Mouse (Mus musculus): ENCODE measurements around the gene Fbxo48. TPM values are rescaled to one million over a fixed set of nuclear protein-coding genes. Genes with fewer than 3 reads are reported as not detected.

The Fbxo48 gene
- total RNA-seq, 2 experiments from 2014 or later = 0.31 TPM; not detected in 1

DNA sequence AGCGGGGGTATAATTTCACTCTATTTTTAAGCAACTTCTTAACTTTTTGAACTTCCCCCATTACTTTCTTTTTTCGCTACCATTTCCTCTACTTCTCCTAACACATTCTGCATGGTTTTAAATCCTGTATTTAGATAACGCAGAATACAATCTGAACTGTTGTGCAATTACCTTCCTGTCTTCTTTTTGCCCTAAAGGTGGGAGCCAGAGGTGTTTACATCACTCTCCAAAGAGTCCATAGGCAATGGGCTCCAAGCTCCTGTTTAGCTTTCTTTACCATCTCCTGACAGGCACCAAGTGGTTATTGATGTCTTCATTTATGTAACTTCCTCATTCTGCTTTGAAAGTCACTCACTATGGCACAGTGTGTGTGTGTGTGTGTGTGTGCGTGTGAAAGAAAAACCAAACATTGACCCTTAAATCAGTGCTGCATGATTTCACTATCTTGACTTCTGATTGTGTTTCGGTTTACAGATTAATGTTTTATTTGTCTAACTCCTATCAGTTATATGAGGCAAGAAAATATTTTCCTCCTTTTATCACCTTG is 27.1 kb downstream of the Fbxo48 start:
- no peak for DNase-seq
- Histone ChIP-seq H3K27ac (no peak overlapping the region), H3K4me3 (no peak overlapping the region)
- TF ChIP-seq CTCF (IDR thresholded peaks at IDR 0.05) = no peak
- intact Hi-C loops (cut with DNase I) = no loop called here

DNA sequence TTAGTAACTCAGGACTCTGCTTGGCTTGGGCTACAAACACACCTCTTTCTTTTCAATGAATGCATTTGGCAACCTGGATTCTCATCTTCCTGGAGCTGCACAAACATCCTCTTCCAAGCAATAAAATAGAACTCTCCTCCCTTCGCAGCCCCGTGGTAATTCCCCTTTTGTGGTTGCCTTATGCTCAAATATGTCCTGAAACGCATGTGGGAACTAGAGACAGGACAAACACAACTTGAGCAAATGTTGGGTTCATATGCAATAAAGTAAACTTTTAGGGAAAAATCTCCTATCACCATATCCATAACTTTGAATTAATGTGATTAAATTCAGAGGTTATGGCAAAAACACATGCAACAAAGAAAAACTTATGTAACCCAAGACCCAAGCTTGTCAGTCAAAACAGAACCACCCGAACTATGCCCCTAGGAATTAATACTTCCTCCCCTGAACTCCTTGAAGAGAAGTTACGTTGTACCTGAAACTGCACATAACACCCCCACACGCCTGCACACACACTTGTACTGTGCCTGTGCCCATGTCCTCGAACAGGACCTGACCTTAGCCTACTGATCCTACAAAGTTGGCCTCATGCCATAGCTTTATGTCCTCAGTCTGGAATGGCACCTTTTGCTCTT is 35.5 kb downstream of the Fbxo48 start:
- no peak for DNase-seq
- intact Hi-C loops (cut with DNase I) = no loop called here
- H3K4me3 ChIP-seq = no peak overlapping the region
- H3K27ac ChIP-seq = no peak overlapping the region
- TF ChIP-seq CTCF (IDR thresholded peaks at IDR 0.05) = no peak

- no peak overlapping the region for H3K27ac ChIP-seq
- no peak overlapping the region for H3K4me3 ChIP-seq
- no peak for DNase-seq
- no peak for TF ChIP-seq CTCF (IDR thresholded peaks at IDR 0.05)
- intact Hi-C loops (cut with DNase I) = no loop called here
Observed at GRCm38 (mm10) chr11:16987745-16988328, 36.7 kb downstream of the Fbxo48 start.

GRCm38 (mm10) chr11:16989885-16990284 is 38.7 kb downstream of the Fbxo48 start:
- intact Hi-C loops (cut with DNase I) = no loop called here
- Histone ChIP-seq H3K4me3 (no peak overlapping the region), H3K27ac (no peak overlapping the region)
- DNase-seq = no peak
- no peak for TF ChIP-seq CTCF (IDR thresholded peaks at IDR 0.05)

GRCm38 (mm10) chr11:16992880-16993279 is 41.7 kb downstream of the Fbxo48 start:
- Histone ChIP-seq H3K27ac (no peak overlapping the region), H3K4me3 (no peak overlapping the region)
- intact Hi-C loops (cut with DNase I) = no loop called here
- DNase-seq = no peak
- TF ChIP-seq CTCF (IDR thresholded peaks at IDR 0.05) = no peak

DNA sequence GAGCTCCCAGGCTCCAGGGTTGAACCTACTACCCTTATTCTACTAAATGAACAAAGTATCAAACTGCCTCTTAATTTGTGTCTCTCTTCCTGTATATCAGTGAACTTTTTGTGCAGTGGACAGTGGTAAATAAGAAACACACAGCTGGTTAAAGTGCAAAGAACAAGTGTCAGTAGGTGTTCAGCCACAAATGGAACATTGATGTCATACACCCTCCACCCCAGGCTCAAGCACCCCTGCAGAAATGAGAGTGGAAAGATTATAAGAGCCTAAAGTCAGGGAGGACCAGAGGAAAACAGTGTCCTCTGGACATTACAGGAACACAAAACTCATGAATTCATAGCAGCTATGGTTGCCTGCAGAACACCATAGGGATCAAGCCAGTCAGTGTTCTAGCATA is 45.6 kb downstream of the Fbxo48 start:
- H3K27ac ChIP-seq = no peak overlapping the region
- no peak overlapping the region for H3K4me3 ChIP-seq
- DNase-seq = no peak
- no peak for TF ChIP-seq CTCF (IDR thresholded peaks at IDR 0.05)
- intact Hi-C loops (cut with DNase I) = no loop called here

GRCm38 (mm10) chr11:16997465-16997864 is 46.3 kb downstream of the Fbxo48 start:
- Histone ChIP-seq H3K27ac (no peak overlapping the region), H3K4me3 (no peak overlapping the region)
- no peak for DNase-seq
- intact Hi-C loops (cut with DNase I) = no loop called here
- TF ChIP-seq CTCF (IDR thresholded peaks at IDR 0.05) = no peak

GRCm38 (mm10) chr11:16999387-16999786 is 48.2 kb downstream of the Fbxo48 start:
- intact Hi-C loops (cut with DNase I) = no loop called here
- no peak overlapping the region for H3K4me3 ChIP-seq
- no peak for TF ChIP-seq CTCF (IDR thresholded peaks at IDR 0.05)

GRCm38 (mm10) chr11:16999933-17000332 is 48.8 kb downstream of the Fbxo48 start:
- DNase-seq = no peak
- Histone ChIP-seq H3K4me3 (no peak overlapping the region), H3K27ac (no peak overlapping the region)
- intact Hi-C loops (cut with DNase I) = no loop called here
- TF ChIP-seq CTCF (IDR thresholded peaks at IDR 0.05) = no peak

More at GRCm38 (mm10) chr11:16999387-16999786, 48.2 kb downstream of the Fbxo48 start:
- no peak overlapping the region for H3K27ac ChIP-seq
- DNase-seq = no peak

DNA sequence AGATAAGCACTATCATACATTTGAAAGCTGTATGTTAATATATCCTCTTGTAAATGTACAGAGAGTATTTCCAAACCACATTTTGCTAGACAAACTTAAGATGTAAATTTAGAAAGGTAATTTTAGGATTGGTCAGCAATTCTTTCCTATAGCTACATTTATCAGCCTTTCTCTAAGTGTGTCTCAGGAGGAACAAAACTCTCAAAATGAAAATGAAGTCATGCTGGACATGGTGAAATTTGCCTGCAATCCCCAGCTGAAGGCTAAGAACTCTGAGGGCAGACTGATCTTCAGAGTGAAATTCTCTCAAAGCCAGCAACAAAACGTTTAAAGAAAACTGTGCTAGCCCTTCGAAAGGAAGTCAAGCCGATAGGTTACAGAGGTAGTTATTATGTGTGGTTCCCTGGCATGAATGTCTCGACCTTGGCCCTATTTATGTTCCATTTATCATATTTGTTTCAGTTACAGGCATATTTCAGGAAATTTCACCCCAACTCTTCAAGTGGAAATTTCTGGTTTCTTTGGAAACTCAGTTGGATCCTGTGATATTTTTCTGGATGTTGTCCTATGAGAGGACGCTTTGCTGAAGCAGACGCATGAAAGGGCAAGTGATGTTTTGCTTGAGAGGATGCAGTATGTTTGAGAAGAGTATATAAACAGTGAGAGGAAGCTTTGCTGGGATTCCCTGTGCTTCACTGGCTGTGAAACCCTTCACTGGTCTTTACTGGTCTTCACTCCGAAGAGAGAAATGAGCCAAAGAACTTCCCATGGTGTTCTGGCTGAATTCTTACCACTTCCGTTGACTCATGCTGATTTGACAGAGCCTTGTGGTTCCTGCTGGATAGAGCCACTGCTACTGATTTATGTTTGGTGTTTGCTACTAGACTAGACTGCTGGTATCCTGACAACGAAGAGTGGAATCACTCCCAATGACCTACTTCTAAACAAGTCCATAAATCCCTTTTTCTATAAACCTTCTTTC is 49.5 kb downstream of the Fbxo48 start:
- DNase-seq = no peak
- Histone ChIP-seq H3K4me3 (no peak overlapping the region), H3K27ac (no peak overlapping the region)
- intact Hi-C loops (cut with DNase I) = no loop called here
- TF ChIP-seq CTCF (IDR thresholded peaks at IDR 0.05) = no peak

- intact Hi-C loops (cut with DNase I) = no loop called here
- DNase-seq = no peak
- no peak overlapping the region for H3K4me3 ChIP-seq
- no peak for TF ChIP-seq CTCF (IDR thresholded peaks at IDR 0.05)
- no peak overlapping the region for H3K27ac ChIP-seq
Observed at GRCm38 (mm10) chr11:17002739-17003373, 51.7 kb downstream of the Fbxo48 start.

DNA sequence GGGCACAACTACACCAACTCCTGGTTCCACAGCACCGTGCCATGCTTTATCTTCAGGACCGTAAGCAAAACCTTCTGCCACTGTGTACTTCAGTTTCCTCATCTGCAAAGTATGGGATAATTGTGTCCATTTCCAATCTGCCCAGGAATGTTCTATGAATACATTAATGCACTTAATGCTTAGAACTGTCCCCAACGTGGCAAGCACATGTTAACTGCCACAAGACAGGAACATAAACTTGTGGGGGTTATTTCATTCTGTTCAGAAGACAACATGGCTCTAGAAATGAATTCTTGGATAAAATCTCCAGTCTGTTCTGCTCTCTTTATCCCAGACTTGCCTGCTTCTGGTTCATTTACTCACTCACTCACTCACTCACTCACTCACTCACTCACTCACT is 52.6 kb downstream of the Fbxo48 start:
- intact Hi-C loops (cut with DNase I) = no loop called here
- no peak overlapping the region for H3K4me3 ChIP-seq
- no peak overlapping the region for H3K27ac ChIP-seq
- TF ChIP-seq CTCF (IDR thresholded peaks at IDR 0.05) = no peak
- no peak for DNase-seq

Other genes starting within 250 kb of the Fbxo48 start
- 10 to 100 TPM; 12.2 to 14.7 TPM for gene Egfr, start 199.2 kb upstream of the Fbxo48 start, total RNA-seq (2021)
- gene Cnrip1, start 100.2 kb downstream of the Fbxo48 start, total RNA-seq (2021) = 1 to 10 TPM; 2.3 to 2.6 TPM
- under 1 TPM; 0.84 to 0.99 TPM for gene Plek, start 101.0 kb downstream of the Fbxo48 start, total RNA-seq (2021)
- gene Ppp3r1, start 207.9 kb downstream of the Fbxo48 start, total RNA-seq (2021) = 100 to 1,000 TPM; 123 to 135 TPM
- 10 to 100 TPM in 1 of 2 experiments, 1 to 10 TPM in 1; 5.9 to 10.3 TPM for gene Wdr92, start 230.7 kb downstream of the Fbxo48 start, total RNA-seq (2021)